Mouse (Mus musculus) heart, embryonic 14.5 days (tissue): ENCODE results near the gene Klf2. TPM values are rescaled to one million over a fixed set of nuclear protein-coding genes. Genes with fewer than 3 reads are reported as not detected.

ENCODE experiments used
- ATAC-seq: fragments of 200-750 bp; cut with Nextera tagmentation; 2 replicates; pipeline ENCODE4 v1.8.0; 2017; ENCODE audit warnings: low read depth, moderate TSS enrichment; ENCODE audit not compliant: insufficient number of reproducible peaks, insufficient read depth, low FRiP score
- H3K27ac ChIP-seq, 2 experiments: fragments of 200-500 bp in 1 of 2; fragments of 300-500 bp in 1 of 2; sonication (generic) in 1 of 2; replicated peaks in 1 of 2; 2 replicates each; pipeline ENCODE4 v1.5.1; 2012 to 2014; ENCODE audit warnings: low read depth in 2 of 2, low read length in 2 of 2, control low read depth in 1 of 2, mild to moderate bottlenecking in 1 of 2, mixed read lengths in 1 of 2; ENCODE audit not compliant: control insufficient read depth in 1 of 2, insufficient read depth in 1 of 2
- H3K27me3 ChIP-seq: fragments of 300-500 bp; sonication (generic); 2 replicates; pipeline ENCODE4 v1.6.1; 2014; ENCODE audit warnings: mild to moderate bottlenecking, low read length, control low read depth; ENCODE audit not compliant: control insufficient read depth, insufficient read depth
- H3K36me3 ChIP-seq: fragments of 300-500 bp; sonication (generic); 2 replicates; pipeline ENCODE4 v1.6.1; 2014; ENCODE audit warnings: mild to moderate bottlenecking, control low read depth, low read length, mixed read lengths; ENCODE audit not compliant: control insufficient read depth, insufficient read depth
- H3K4me1 ChIP-seq, 2 experiments: fragments of 200-500 bp in 1 of 2; fragments of 300-500 bp in 1 of 2; sonication (generic) in 1 of 2; 2 replicates each; pipeline ENCODE4 v1.6.1; 2012 to 2014; ENCODE audit warnings: low read length in 2 of 2, control low read depth in 1 of 2, mixed read lengths in 1 of 2; ENCODE audit not compliant: control insufficient read depth in 2 of 2, insufficient read depth in 2 of 2
- H3K4me2 ChIP-seq: fragments of 300-500 bp; sonication (generic); 2 replicates; pipeline ENCODE4 v1.6.1; 2014; ENCODE audit warnings: mild to moderate bottlenecking, low read length
- H3K4me3 ChIP-seq, 2 experiments: fragments of 200-500 bp in 1 of 2; fragments of 300-500 bp in 1 of 2; sonication (generic) in 1 of 2; 2 replicates each; pipeline ENCODE4 v1.5.1; 2012 to 2014; ENCODE audit warnings: low read length in 2 of 2, mild to moderate bottlenecking in 2 of 2, control low read depth in 1 of 2, low read depth in 1 of 2, moderate library complexity in 1 of 2; ENCODE audit not compliant: control insufficient read depth in 1 of 2, insufficient read depth in 1 of 2
- H3K9ac ChIP-seq: fragments of 300-500 bp; sonication (generic); 2 replicates; pipeline ENCODE4 v1.6.1; 2014; ENCODE audit warnings: mild to moderate bottlenecking, low read length
- H3K9me3 ChIP-seq: fragments of 300-500 bp; sonication (generic); 2 replicates; pipeline ENCODE4 v1.6.1; 2016; ENCODE audit warnings: low read length, control low read depth; ENCODE audit not compliant: control insufficient read depth
- WGBS: fragments of 180-500 bp; shearing (Covaris S2); extraction: QIAGEN DNeasy Blood & Tissue Kit; methylation state at CpG from one replicate; pipeline ENCODE4 v1.1.7; 2014; 5-methylcytosine and 5-hydroxymethylcytosine counted together
- polyA plus RNA-seq: library from polyadenylated mRNA; unstranded; fragments of >200 nt; fragmentation: Nextera tagmentation; extraction: Ambion mirVana; gene quantifications from 2 replicates; pipeline ENCODE4 v1.2.1, GENCODE M21; 2014

Gene Klf2
- polyA plus RNA-seq, 1 experiment from 2014 or later: 24.1 TPM

GRCm38 (mm10) chr8:72277244-72277643, 41.6 kb upstream of the Klf2 start:
- ATAC-seq: no peak
- peaks cover 4 to 8% of the 10 kb centered on the region in 2 experiments; a peak in 2 of 4 replicates for H3K4me1 ChIP-seq
- H3K27ac ChIP-seq: no peak overlapping the region
- no peaks in the 10 kb centered on the region for H3K36me3 ChIP-seq
- WGBS: 43% methylated on average over 3 of the region's 3 CpGs
- H3K4me2 ChIP-seq: no peak overlapping the region
- no peaks in the 10 kb centered on the region for H3K9me3 ChIP-seq
- no peaks in the 10 kb centered on the region for H3K27me3 ChIP-seq
- H3K4me3 ChIP-seq: no peak overlapping the region
- no peak overlapping the region for H3K9ac ChIP-seq

GRCm38 (mm10) chr8:72279151-72279550, 39.7 kb upstream of the Klf2 start:
- H3K9me3 ChIP-seq: no peaks in the 10 kb centered on the region
- no peak overlapping the region for H3K4me3 ChIP-seq
- H3K4me2 ChIP-seq: no peak overlapping the region
- H3K27me3 ChIP-seq: no peaks in the 10 kb centered on the region
- no peak overlapping the region for H3K9ac ChIP-seq
- H3K36me3 ChIP-seq: no peaks in the 10 kb centered on the region
- WGBS: 63% methylated on average over 7 of the region's 7 CpGs
- peaks cover 4 to 8% of the 10 kb centered on the region in 2 experiments; a peak in 2 of 4 replicates for H3K4me1 ChIP-seq
- ATAC-seq: no peak
- no peak overlapping the region for H3K27ac ChIP-seq

- Histone ChIP-seq H3K27me3 (no peaks in the 10 kb centered on the region), H3K4me3 (no peak overlapping the region), H3K9me3 (no peaks in the 10 kb centered on the region), H3K36me3 (no peaks in the 10 kb centered on the region), H3K27ac (peak overlapping the region; percentile 6 to 67), H3K4me1 (peaks cover 4 to 8% of the 10 kb centered on the region in 2 experiments; a peak in 2 of 4 replicates), H3K9ac (no peak overlapping the region), H3K4me2 (no peak overlapping the region)
- 19% methylated on average over 3 of the region's 3 CpGs for WGBS
- ATAC-seq: peak; percentile 68; the same call in 1 of the 2 replicates
Measured at GRCm38 (mm10) chr8:72281634-72282033, 37.2 kb upstream of the Klf2 start.

GRCm38 (mm10) chr8:72285285-72285684, 33.5 kb upstream of the Klf2 start:
- Histone ChIP-seq H3K9me3 (no peaks in the 10 kb centered on the region), H3K36me3 (no peaks in the 10 kb centered on the region), H3K27me3 (no peaks in the 10 kb centered on the region), H3K4me3 (no peak overlapping the region), H3K9ac (no peak overlapping the region), H3K4me1 (peaks cover 4 to 5% of the 10 kb centered on the region in 2 experiments; a peak in 2 of 4 replicates), H3K27ac (no peak overlapping the region), H3K4me2 (no peak overlapping the region)
- WGBS: 55% methylated on average over 4 of the region's 4 CpGs
- ATAC-seq: no peak

GRCm38 (mm10) chr8:72289051-72289450, 29.8 kb upstream of the Klf2 start:
- ATAC-seq: no peak
- Histone ChIP-seq H3K36me3 (no peaks in the 10 kb centered on the region), H3K4me3 (no peak overlapping the region), H3K27me3 (no peaks in the 10 kb centered on the region), H3K9ac (no peak overlapping the region), H3K9me3 (no peaks in the 10 kb centered on the region), H3K27ac (no peak overlapping the region), H3K4me2 (no peak overlapping the region), H3K4me1 (no peaks in the 10 kb centered on the region; a peak in 1 of 4 replicates)

GRCm38 (mm10) chr8:72291104-72291503, 27.7 kb upstream of the Klf2 start:
- no peak overlapping the region for H3K4me3 ChIP-seq
- H3K4me2 ChIP-seq: no peak overlapping the region
- no peak overlapping the region for H3K9ac ChIP-seq
- WGBS: 51% methylated on average over 2 of the region's 2 CpGs
- H3K36me3 ChIP-seq: no peaks in the 10 kb centered on the region
- ATAC-seq: no peak
- H3K9me3 ChIP-seq: no peaks in the 10 kb centered on the region
- H3K27ac ChIP-seq: no peak overlapping the region
- H3K4me1 ChIP-seq: peaks cover 14 to 17% of the 10 kb centered on the region in 2 experiments
- H3K27me3 ChIP-seq: no peaks in the 10 kb centered on the region

- H3K36me3 ChIP-seq: no peaks in the 10 kb centered on the region
- no peaks in the 10 kb centered on the region for H3K9me3 ChIP-seq
- H3K4me2 ChIP-seq: no peak overlapping the region
- no peak for ATAC-seq
- H3K4me3 ChIP-seq: no peak overlapping the region
- peaks cover 17 to 23% of the 10 kb centered on the region in 2 experiments for H3K4me1 ChIP-seq
- H3K27ac ChIP-seq: no peak overlapping the region
- H3K27me3 ChIP-seq: no peaks in the 10 kb centered on the region
- no peak overlapping the region for H3K9ac ChIP-seq
Measured at GRCm38 (mm10) chr8:72293309-72293708, 25.5 kb upstream of the Klf2 start.

- ATAC-seq: peak; percentile 1; the same call in 1 of the 2 replicates
Measured at GRCm38 (mm10) chr8:72295125-72295524, 23.7 kb upstream of the Klf2 start.

More at GRCm38 (mm10) chr8:72295125-72295524, 23.7 kb upstream of the Klf2 start:
- H3K4me1 ChIP-seq: peaks cover 17 to 23% of the 10 kb centered on the region in 2 experiments
- H3K9ac ChIP-seq: peak overlapping the region; percentile 56
- peak overlapping the region; percentile 34 for H3K4me2 ChIP-seq
- 41% methylated on average over 3 of the region's 3 CpGs for WGBS
- H3K9me3 ChIP-seq: no peaks in the 10 kb centered on the region
- no peaks in the 10 kb centered on the region for H3K27me3 ChIP-seq
- H3K4me3 ChIP-seq: no peak overlapping the region
- no peaks in the 10 kb centered on the region for H3K36me3 ChIP-seq
- H3K27ac ChIP-seq: peak overlapping the region; percentile 94 to 96
